Mouse (Mus musculus) midbrain, embryonic 11.5 days (tissue): ENCODE measurements around the gene Slamf9. TPM values are rescaled to one million over a fixed set of nuclear protein-coding genes. Genes with fewer than 3 reads are reported as not detected.

ENCODE experiments used
- ATAC-seq: fragments of 200-750 bp; cut with Nextera tagmentation; 2 replicates; pipeline ENCODE4 v1.8.0; 2017; ENCODE audit warnings: moderate TSS enrichment, moderate library complexity; ENCODE audit not compliant: low FRiP score
- DNase-seq: peaks from one replicate; pipeline ENCODE4 v3.0.0; 2015; ENCODE audit warnings: low spot score; ENCODE audit errors: missing footprints
- H3K27ac ChIP-seq: fragments of 300-500 bp; sonication (generic); 2 replicates; pipeline ENCODE4 v1.5.1; 2014; ENCODE audit warnings: low read depth, low read length
- H3K27me3 ChIP-seq: fragments of 300-500 bp; sonication (generic); 2 replicates; pipeline ENCODE4 v1.6.1; 2014; ENCODE audit warnings: mild to moderate bottlenecking, low read length, moderate library complexity, mixed read lengths; ENCODE audit not compliant: control insufficient read depth, insufficient read depth
- H3K36me3 ChIP-seq: fragments of 300-500 bp; sonication (generic); 2 replicates; pipeline ENCODE4 v1.6.1; 2014; ENCODE audit warnings: mild to moderate bottlenecking, low read length, moderate library complexity, mixed read lengths; ENCODE audit not compliant: control insufficient read depth, insufficient read depth
- H3K4me1 ChIP-seq: fragments of 300-500 bp; sonication (generic); 2 replicates; pipeline ENCODE4 v1.6.1; 2014; ENCODE audit warnings: low read length; ENCODE audit not compliant: control insufficient read depth, insufficient read depth
- H3K4me2 ChIP-seq: fragments of 300-500 bp; sonication (generic); 2 replicates; pipeline ENCODE4 v1.6.1; 2014; ENCODE audit warnings: mild to moderate bottlenecking, moderate library complexity
- H3K4me3 ChIP-seq: fragments of 300-500 bp; sonication (generic); 2 replicates; pipeline ENCODE4 v1.5.1; 2014; ENCODE audit warnings: low read depth, low read length
- H3K9ac ChIP-seq: fragments of 300-500 bp; sonication (generic); 2 replicates; pipeline ENCODE4 v1.6.1; 2014; ENCODE audit warnings: low read length
- H3K9me3 ChIP-seq: fragments of 300-500 bp; sonication (generic); 2 replicates; pipeline ENCODE4 v1.6.1; 2016; ENCODE audit warnings: low read length; ENCODE audit not compliant: control insufficient read depth
- WGBS: fragments of 180-500 bp; shearing (Covaris S2); extraction: QIAGEN DNeasy Blood & Tissue Kit; methylation state at CpG from one replicate; pipeline ENCODE4 v1.1.7; 2014; 5-methylcytosine and 5-hydroxymethylcytosine counted together
- polyA plus RNA-seq: library from polyadenylated mRNA; unstranded; fragments of >200 nt; fragmentation: Nextera tagmentation; extraction: Ambion mirVana; gene quantifications from 2 replicates; pipeline ENCODE4 v1.2.1, GENCODE M21; 2014

Gene Slamf9
- 0.12 and 0.23 TPM in 2 replicates for polyA plus RNA-seq

GRCm38 (mm10) chr1:172475054-172475741 is at the start of gene Slamf9:
Gene Slamf9 (plus strand): TSS chr1:172475358.
- Histone ChIP-seq H3K4me1 (no peaks in the 10 kb centered on the region), H3K4me2 (no peak within 1 kb of the TSS), H3K9me3 (no peaks in the 10 kb centered on the region), H3K27me3 (no peaks in the 10 kb centered on the region), H3K4me3 (no peak within 1 kb of the TSS), H3K9ac (no peak within 1 kb of the TSS), H3K27ac (no peak within 1 kb of the TSS), H3K36me3 (no peaks in the 10 kb centered on the region)
- 76% methylated on average over 7 of the region's 7 CpGs for WGBS
- ATAC-seq: no peak
- peak; percentile 74 for DNase-seq

- H3K4me1 ChIP-seq: no peaks in the 10 kb centered on the region
- no peak overlapping the region for H3K9ac ChIP-seq
- DNase-seq (no peak), ATAC-seq (no peak)
- no peaks in the 10 kb centered on the region for H3K9me3 ChIP-seq
- H3K4me2 ChIP-seq: no peak overlapping the region
- whole genome bisulfite sequencing: 58% methylated on average over 1 of the region's 1 CpGs
- H3K27me3 ChIP-seq: no peaks in the 10 kb centered on the region
- H3K27ac ChIP-seq: no peak overlapping the region
- no peaks in the 10 kb centered on the region for H3K36me3 ChIP-seq
- no peak overlapping the region for H3K4me3 ChIP-seq
These were observed 48.7 kb upstream of the Slamf9 start for GRCm38 (mm10) chr1:172426419-172426818.

GRCm38 (mm10) chr1:172427841-172428240 is 47.3 kb upstream of the Slamf9 start:
- Histone ChIP-seq H3K4me1 (no peaks in the 10 kb centered on the region), H3K36me3 (no peaks in the 10 kb centered on the region), H3K4me2 (no peak overlapping the region), H3K9me3 (no peaks in the 10 kb centered on the region), H3K27ac (no peak overlapping the region), H3K9ac (no peak overlapping the region), H3K4me3 (no peak overlapping the region), H3K27me3 (no peaks in the 10 kb centered on the region; the same call in 1 of the 2 replicates)
- ATAC-seq (no peak), DNase-seq (peak; percentile 26)
- 90% methylated on average over 3 of the region's 3 CpGs for WGBS

- 86% methylated on average over 1 of the region's 1 CpGs for WGBS
- no peaks in the 10 kb centered on the region for H3K9me3 ChIP-seq
- no peak for ATAC-seq
- no peaks in the 10 kb centered on the region; the same call in 1 of the 2 replicates for H3K27me3 ChIP-seq
- no peak overlapping the region for H3K9ac ChIP-seq
- H3K4me2 ChIP-seq: no peak overlapping the region
- H3K36me3 ChIP-seq: no peaks in the 10 kb centered on the region
- H3K4me1 ChIP-seq: no peaks in the 10 kb centered on the region
- no peak overlapping the region for H3K4me3 ChIP-seq
- peak; percentile 44 for DNase-seq
- H3K27ac ChIP-seq: no peak overlapping the region
These were observed 46.5 kb upstream of the Slamf9 start for GRCm38 (mm10) chr1:172428614-172429013.

DNA sequence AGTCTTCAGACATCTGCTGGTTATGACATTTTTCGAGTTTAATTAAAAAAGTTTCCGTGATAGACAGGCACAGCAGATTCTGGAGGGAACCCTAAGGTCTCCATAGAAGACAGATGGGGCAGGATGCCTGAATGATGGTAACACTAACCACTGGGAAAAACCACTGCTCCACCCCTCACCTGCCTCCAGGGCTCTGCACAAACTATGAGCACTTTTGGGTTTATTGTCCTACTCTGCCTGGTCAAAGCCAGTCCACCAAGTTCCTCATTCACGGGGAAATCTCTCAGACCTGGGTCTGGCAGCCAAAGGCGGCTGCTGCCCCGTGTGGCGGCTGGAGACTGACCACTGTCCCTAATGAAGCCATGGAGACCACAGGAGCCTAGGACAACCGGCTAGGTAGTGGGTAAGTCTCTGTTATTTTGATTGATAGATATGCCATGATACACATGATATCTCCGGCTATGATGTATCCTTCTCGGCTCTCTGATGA is 44.4 kb upstream of the Slamf9 start:
- no peak overlapping the region for H3K9ac ChIP-seq
- no peak overlapping the region for H3K4me2 ChIP-seq
- WGBS: 52% methylated on average over 9 of the region's 9 CpGs
- no peaks in the 10 kb centered on the region; the same call in 1 of the 2 replicates for H3K27me3 ChIP-seq
- H3K27ac ChIP-seq: no peak overlapping the region
- no peaks in the 10 kb centered on the region for H3K4me1 ChIP-seq
- no peak overlapping the region for H3K4me3 ChIP-seq
- no peaks in the 10 kb centered on the region for H3K36me3 ChIP-seq
- H3K9me3 ChIP-seq: no peaks in the 10 kb centered on the region
- no peak for ATAC-seq
- peak; percentile 78 for DNase-seq

- Histone ChIP-seq H3K36me3 (no peaks in the 10 kb centered on the region), H3K9me3 (no peaks in the 10 kb centered on the region), H3K9ac (no peak overlapping the region), H3K4me1 (no peaks in the 10 kb centered on the region), H3K27ac (no peak overlapping the region), H3K4me3 (no peak overlapping the region), H3K4me2 (no peak overlapping the region), H3K27me3 (no peaks in the 10 kb centered on the region; the same call in 1 of the 2 replicates)
- ATAC-seq: no peak
- 55% methylated on average over 4 of the region's 4 CpGs for whole genome bisulfite sequencing
- peak; percentile 47 for DNase-seq
These were observed 43.1 kb upstream of the Slamf9 start for GRCm38 (mm10) chr1:172431836-172432586.

GRCm38 (mm10) chr1:172432587-172432955 is 42.6 kb upstream of the Slamf9 start:
- Histone ChIP-seq H3K27me3 (no peaks in the 10 kb centered on the region; the same call in 1 of the 2 replicates), H3K9me3 (no peaks in the 10 kb centered on the region), H3K4me3 (no peak overlapping the region), H3K27ac (no peak overlapping the region), H3K36me3 (no peaks in the 10 kb centered on the region), H3K4me1 (no peaks in the 10 kb centered on the region), H3K9ac (no peak overlapping the region), H3K4me2 (no peak overlapping the region)
- ATAC-seq (no peak), DNase-seq (peak; percentile 21)
- WGBS: 88% methylated on average over 3 of the region's 3 CpGs

- DNase-seq: peak; percentile 77
- no peak for ATAC-seq
- Histone ChIP-seq H3K9me3 (no peaks in the 10 kb centered on the region), H3K4me2 (no peak overlapping the region), H3K4me1 (no peaks in the 10 kb centered on the region), H3K27ac (no peak overlapping the region), H3K27me3 (no peaks in the 10 kb centered on the region; the same call in 1 of the 2 replicates), H3K4me3 (no peak overlapping the region), H3K36me3 (no peaks in the 10 kb centered on the region), H3K9ac (no peak overlapping the region)
- WGBS: 91% methylated on average over 20 of the region's 20 CpGs
These were observed 41.9 kb upstream of the Slamf9 start for GRCm38 (mm10) chr1:172433012-172433850.
